Mouse (Mus musculus) testis, postnatal 10 days (tissue): ENCODE measurements around the gene Ctxn1.
A peak's percentile ranks its signal among the peaks of the same experiment; 100 is the strongest.

Experiments
- DNase-seq: peaks from one replicate; pipeline ENCODE4 v3.0.0; 2021; ENCODE audit warnings: low spot score

Gene Ctxn1

DNA sequence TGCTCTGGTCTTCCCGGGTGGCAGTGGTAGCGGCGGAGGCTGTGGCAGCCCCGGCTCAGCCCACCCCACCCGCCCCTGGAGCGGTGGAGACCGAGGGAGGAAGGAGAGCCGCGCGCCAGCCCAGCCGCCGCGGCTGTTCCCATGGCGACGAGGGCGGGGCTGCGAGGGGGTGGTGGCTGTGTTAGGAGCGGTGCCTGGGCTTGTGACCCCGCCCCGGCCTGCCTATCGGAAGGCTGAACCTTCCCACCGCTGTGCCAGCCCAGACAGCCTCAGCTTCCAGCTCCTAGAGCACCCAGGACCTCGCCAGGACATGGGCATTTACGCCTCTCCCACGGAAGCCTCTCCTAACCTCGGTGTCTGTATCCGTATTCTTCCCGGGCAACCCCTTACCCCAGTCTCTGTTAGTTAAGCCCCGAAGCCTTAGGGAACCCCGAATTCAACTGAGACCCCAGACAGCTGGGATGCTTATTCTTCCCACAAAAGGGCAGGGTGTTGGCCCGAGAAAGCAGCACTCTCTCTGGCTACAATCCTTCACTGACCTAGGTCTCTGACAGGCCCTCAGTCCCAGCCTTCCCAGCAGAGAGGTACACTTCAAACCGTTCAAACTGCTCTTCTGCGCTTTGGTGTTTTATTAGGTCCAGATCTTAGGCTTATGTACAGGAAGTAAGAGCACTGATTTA lies at the start of gene Ctxn1:
Ctxn1 (minus strand) TSS at position 150 of the 680 bp plus-strand sequence.
- peak; percentile 99 for DNase-seq

DNA sequence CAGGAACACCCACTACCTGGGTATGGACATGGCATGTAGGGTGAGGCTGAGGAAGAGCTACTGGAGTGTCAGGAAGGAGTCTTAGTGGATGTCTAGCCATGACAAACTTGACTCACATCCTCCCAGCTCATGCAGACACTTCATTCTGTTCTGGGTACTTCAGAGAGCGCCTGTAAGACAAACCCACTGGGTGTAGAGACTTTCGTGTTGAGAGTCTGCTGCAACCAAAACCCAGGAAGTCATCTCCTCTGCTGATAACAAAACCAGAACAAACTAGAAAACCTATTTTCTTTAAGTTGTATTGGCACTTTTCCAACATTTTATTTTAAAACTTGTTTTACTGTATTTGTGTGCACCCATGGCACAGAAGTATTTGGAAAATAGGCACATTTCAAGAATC lies 46.8 kb upstream of the Ctxn1 start:
- no peak for DNase-seq

DNA sequence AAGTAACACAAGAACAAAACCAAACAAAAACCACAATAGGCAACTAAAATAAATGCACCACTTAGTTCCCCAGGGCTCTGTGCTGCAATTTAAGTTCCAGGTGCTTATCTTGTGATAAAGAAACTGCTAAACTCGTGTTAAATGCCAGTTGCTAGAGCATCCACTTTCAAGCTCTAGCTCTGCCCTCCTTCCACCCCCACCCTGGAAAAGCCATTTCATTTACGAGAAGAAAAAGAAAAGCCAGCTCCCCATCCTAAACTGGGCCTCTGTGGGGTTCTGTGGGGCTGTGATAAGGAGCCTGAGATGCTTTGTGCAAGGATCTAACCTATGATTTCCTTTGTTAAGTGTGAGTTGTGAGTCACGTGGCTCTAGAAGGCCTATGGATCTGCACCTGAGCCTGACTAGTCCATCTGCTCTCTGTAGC lies 45.1 kb upstream of the Ctxn1 start:
- no peak for DNase-seq

DNA sequence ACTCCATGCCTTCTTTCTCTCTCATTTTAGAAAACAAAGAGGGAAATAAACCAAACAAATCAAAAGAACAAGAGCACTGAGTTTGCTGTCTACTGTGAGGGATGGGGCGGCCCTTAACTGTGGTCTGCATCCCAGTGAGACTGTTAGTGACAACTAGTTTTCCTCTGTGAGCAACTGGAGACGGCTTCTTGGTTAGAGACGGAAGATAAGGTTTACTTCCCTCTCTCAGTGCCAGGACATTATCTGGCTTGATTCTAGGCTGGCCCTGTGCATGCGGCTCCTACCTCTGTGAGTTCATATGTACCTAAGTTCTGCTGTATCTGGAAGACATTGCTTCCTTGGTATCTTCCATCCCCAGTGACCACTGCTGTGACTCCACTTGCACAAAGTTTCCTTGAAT lies 38.7 kb upstream of the Ctxn1 start:
- no peak for DNase-seq

DNA sequence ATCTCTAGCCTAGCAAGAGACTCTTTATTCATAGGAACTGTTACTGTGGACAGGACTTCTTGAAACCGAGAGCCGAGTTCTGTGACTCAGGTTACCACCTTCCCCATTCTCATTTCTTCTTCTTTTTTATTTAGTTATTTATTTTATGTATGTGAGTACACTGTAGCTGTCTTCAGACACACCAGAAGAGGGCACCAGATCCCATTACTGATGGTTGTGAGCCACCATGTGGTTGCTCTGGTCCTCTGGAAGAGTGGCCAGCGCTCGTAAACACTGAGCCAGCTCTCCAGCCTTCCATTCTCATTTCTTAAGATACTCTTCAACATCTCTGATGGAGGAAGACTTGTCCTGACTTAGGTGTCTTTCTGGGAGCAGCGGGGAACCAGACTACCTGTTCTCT lies 33.7 kb upstream of the Ctxn1 start:
- DNase-seq, result no peak

DNA sequence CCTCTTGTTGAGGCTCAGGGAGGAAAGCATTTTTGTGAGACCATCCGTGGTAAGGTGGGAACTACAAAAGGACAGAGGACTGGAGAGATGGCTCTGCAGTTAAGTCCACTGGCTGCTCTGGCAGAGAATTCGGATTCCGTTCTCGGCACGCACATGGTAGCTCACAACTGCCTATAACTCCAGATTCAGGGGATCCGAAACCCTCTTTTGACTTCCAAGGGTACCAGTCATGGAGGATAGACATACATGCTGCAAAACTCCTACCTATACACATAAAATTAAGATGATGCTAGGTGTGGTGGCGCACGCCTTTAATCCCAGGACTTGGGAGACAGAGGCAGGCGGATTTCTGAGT lies 17.0 kb upstream of the Ctxn1 start:
- DNase-seq, result no peak

DNA sequence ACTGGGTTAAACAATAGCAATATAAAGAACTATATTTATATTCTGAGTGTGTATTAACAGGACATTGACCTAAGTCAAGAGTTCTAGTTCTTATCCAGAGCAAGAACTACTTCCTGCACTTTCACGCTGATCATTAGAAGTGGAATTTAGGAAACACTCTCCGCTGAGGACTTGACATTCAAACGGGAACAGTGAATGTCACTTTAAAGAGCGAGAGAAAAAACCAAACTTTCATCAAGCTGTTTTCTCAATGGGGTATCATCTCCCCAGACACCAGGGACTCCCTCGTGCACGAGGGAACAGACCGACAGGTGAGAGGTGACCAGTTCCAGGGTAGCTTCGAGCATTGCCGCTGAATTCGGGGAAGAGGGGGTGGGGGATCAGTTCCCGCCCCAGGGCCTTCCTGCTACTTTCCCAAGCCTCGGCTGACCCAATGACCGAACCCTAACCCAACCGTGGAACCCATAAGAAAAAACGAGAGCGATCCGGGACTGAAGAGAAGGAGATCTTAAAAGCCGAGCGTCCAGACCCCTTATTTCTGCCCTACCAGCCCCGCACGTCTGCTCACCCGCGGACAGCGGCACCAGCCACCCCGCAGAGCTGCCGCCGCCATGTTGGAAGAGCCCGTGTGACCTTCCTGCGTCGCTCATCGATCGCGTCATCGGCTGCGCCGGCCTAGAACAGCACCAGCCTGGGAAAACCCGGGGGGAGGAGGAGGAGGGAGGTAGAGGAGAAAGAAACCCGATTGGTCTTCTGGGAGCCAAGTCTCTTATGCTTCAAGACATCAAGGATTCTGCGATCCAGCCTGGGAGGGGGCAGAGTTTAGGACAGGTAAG lies 16.4 kb upstream of the Ctxn1 start, which contains the start of gene Timm44:
Timm44 (minus strand) TSS at position 639 of the 836 bp plus-strand sequence.
- DNase-seq, result peak; percentile 97

DNA sequence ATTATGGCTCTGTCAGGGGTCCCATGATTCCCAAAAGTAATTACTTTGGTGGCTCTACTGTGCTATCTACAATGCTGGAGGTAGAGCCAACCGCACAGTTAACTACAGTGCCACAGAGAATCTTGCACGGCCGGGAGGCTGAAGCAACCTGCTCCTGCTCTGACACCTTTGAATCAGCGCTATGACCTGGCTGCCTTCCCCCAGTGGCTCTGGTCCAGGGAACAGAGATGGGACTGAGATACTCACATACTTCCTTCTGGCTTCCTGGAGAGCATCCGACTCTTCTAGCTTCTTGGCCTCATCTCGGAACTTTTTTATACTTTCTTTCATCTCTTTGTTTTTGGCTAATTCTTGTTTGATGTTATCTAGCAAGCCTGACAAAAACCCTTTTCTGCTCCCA lies 10.5 kb upstream of the Ctxn1 start:
- no peak for DNase-seq

DNA sequence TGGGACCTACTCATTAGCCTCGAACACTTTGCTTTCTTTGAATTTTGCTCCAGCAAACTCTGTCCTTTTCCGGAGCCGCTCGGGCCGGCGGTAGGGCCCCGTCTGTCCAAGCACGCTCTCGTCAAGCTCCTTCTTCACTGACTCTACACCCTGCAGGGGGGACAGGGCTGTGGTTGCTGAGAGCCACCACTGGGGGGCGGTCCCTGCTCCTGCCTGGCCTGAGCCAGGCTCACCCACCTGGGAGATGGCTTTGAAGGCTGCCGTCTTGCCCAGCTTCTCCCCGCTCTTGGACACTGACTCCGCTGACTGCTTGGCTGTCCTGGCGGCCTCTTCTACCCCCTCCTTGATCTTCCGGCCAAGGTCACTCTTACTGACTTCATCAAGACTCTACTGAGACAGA lies 8.6 kb upstream of the Ctxn1 start:
- DNase-seq, result no peak

DNA sequence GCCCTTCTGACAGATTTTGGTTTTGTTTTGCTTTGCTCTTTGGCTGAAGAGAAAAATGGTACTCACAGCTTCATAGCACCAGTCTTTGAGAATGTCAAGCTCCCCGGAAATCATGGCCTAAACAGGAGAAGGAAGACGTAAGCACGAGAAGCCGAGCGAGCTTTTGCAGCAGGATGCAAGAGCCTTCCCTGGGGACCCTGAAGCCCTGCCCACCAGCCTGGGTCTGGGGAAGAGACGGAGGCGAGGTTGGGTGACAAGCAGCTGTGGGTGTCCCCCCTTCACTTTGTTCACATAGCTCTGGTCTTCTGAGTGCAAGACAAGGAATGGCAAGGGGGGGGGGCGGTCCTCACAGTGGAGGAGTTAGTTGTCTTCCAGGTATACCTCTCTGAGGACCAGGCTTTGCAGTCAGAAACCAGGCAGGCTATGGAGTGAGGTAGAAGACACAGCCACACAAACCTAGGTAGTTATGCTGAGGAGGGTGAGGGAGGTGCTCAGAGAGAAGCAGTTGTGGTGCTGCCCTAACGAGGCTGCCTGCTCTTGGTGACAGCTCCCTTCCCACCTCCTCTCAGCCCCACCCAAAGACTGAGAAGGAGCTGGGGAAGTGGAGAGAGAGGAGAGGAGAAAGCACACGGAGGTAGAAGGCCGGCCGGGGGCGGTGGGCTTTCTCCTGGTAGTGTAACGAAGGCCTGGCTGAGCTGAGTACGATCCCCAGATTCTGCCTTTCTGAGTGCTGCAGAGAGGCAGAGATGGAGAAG lies 6.3 kb upstream of the Ctxn1 start:
- no peak for DNase-seq

DNA sequence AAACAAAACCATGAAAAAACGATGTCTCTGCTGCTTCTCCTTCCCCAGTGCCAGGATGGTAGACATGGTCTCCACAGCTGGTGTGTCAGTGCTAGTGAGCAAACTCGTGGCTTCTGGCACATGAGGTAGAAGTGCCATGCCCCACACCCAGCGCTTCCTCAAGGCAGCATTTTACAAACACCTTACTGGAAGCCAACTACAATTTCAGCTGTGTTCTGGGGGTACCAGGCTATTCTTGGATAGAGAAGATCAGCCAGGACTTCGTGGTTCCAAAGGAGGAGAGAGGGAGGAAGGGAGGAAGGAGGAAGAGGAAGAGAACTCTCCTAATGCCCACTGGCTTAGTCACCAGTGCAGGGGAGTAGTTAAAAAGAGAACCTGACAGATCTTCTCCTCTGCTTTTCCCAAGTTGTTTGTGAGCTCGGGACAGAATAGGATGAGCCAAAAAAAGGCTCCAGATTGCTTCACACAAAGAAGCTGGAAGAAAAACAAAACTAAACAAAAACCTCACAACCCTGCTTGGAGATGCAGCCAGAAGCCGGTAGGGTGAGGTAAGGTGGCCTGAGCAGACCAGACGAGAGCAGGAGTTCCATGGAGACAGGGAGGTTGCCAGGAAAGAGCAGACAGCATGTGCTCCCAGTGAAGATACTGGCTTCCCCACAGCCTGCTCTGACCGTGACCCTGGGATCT lies 4.2 kb upstream of the Ctxn1 start:
- no peak for DNase-seq

DNA sequence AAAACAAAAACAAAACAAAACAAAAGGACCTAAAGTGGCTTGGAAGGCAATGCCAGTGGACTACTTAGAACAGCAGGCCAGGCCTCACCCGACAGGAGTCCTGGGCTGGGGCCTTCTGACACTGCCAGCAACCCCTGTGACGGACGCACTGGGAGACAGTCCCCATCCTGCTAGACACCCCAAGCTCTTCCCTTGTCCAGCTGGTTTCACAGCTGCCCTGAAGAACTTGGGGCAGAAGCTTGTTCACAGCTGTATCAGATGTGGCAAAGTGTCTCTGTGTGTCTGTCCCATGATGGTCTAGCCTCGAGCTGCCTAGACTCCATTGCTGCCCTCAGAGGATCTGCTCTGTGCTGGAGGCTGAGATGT lies 714 bp upstream of the Ctxn1 start:
- DNase-seq, result no peak

DNA sequence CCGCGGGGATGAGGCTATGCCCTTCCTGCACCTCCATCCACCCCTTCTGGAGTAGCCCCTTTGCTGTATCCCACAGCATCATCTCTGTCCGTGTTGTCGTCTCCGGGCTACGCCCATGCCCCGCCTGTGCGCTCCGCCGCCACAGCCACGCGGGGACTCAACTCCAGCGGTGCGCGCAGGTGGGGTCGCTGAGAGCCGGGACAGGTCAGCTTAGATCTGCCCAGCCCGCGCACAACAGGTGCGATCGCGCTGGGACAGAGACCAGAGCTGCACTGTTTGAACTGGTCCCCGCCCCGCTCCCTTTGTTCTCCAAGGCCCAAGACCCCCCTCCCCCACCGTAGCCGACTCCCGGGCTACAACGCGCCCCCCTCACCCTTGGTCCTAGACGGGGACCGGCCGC lies 396 bp downstream of the Ctxn1 start:
- peak; percentile 83 for DNase-seq

DNA sequence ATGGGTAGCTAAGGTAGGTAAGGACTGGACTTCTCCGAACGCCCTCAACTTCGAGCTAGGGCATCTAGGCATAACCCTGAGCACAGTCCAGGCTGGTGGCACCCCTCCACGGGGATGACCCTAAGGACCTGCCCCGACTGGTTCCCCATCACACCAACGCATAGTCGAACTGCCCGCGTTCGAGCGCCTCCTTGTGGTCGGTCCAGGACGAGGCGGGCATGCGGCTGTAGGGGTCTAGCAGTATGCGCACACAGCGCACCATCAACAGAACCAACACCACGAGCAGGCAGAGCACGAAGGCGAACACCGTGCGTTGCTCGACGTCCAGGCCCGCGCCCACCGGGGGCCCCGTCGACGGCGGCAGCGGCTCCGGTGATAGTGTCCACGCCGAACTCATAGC lies 841 bp downstream of the Ctxn1 start:
- peak; percentile 92 for DNase-seq

DNA sequence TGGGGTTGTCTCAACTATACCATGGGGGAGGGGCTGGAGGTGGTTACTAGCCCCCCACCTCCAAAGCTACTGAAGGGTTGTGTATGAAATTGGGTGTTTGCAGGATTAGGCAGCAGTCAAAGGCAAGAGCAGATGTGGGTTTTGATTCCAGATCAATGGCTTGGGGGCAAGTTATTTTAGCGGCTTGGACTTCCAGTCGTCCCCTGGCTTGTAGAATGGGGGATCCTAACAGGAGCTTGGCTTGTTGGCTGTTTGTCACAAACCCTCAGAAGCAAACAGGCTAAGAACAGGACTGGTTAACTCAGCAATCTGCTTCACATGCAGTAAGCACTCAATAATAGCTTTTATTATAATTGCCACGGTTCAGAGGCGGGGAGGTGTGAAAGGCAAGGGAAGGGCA lies 1.7 kb downstream of the Ctxn1 start:
- no peak for DNase-seq

DNA sequence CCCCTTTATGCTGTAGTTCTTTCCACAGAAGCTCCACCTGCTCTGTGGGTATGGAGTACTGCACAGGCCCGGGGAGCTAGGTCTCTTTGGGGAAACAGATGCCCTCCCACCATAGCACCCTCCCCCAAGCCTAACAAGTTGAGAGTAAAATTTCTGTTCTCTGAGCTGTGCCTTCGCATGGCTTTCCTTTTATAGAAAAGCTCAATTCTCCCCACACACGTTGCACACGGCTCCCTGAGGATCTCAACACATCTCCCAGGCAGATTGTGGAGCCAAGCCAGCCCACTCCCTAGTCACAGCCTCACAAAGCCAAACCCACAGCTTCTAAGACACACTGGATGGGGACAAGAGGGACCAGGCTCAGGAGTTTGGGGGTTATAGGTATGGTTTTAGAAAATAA lies 2.2 kb downstream of the Ctxn1 start:
- peak; percentile 40 for DNase-seq

DNA sequence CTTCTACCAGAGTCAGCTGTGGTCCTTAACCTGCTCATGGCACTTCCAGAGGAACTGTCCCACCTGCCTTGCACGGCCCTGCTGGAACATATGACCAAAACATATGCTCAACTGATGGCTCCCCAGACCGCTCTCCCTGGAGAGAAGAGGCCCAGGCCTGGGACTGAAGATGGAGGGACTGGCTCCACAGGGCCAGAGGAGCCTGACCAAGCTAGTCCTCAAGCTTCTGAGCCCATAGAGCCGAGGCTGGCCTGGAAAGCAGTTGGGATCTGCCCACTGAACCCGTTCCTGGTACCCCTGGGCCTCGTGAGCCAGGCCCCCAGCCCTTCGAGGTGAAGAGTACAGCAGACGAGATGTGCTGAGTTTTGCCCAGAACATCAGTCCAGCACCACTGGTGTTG lies 3.6 kb downstream of the Ctxn1 start:
- DNase-seq, result peak; percentile 37

DNA sequence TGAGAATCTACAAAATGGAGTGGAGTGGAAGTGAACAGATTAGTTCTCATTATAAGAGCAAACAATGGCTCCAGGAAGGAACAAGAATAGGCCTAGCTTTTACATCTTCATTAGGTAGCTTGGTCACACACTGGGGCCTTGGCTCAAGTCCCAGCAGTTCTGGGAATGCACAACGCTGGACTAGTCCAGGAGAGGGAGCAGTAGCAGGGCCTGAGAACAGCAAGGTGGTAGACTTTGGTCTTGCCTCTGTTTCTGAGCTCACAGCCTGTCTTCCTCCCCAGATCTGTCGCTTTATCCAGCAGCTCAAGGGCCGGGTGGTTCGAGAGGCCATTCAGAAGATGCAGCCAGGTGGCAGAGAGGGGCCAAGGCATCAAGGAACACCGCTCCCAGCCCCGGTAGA lies 5.1 kb downstream of the Ctxn1 start:
- peak; percentile 76 for DNase-seq

DNA sequence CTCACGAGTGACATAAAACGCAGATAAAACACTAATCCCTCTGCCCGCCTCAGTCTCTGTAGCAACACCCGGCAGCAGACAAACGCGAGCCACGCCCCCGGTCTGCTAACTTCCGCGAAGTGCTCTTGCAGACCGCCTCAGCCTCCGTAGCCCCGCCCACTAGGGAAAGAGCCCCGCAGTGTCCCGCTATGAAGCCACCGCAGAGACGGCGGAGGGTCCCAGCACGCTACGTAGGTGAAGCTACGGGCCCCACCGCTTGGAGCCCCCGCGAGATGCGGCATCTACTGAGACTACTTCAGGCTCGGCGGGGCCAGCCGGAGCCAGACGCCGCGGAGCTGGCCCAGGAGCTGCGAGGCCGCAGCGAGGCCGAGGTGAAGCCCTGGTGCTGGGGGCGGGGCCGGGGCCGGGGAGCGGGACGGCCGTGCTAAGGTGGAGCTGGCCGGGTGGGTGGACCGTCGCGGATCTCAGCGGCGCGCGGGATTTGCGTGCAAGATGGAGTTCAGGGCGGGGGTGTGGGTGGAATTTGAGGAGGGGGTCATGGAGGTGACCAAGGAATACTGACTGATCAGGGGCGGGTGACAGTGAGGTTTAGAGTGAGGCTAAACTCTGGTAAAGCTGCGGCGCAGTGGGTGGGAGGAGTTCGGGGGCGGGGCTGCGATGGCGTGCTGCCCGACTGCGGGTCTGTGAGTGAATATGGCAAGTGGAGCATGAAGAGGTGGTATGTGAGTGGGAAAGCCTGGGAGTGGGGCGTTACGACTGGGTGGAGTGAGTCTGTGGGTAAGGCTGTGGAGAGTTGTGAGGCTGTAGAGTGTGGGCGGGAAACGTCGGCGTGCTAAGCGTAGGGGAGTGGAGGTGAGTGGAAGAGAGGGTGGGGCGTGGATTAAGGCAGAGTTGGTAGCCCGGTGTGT lies 5.9 kb downstream of the Ctxn1 start, which contains the start of gene Snapc2:
Snapc2 (plus strand) TSS at position 147 of the 908 bp plus-strand sequence.
- DNase-seq, result peak; percentile 99

DNA sequence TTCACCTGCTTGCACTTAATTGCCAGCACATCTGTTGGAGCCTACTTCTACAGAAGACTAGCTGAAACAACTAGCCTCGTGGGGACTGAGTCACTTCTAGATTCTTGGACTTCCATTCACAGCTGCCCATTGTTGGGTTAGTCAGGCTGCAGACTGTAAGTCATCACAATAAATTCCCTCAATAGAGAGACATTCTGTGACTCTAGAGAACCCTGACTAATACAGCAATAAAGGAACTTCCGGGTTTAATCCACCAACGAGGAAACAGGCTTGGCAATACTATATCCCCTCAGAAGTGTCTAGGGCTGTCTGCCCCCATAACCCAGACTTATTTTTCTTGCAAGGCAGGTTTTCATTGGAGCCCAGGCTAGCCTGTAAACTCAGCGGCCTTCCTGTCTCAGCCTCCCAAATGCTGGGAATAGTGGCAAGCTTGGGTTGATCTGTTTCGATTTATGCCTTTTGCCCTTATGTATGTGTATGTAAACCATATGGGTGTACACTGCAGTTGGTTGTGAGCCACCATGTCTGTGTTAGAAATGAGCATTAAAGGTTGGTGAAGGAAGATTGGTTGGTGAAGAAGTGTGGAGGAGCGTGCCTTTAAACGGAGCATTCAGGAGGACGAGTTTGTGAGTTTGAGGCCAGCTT lies 6.8 kb downstream of the Ctxn1 start:
- peak; percentile 36 for DNase-seq
